Mouse (Mus musculus) fibroblast of lung, adult 2 months (primary cell): ENCODE data around the gene Gucy2e.

Experiments
- DNase-seq: peaks from one replicate; pipeline ENCODE4 v3.0.0-alpha.2; 2011; ENCODE audit warnings: low read depth

The Gucy2e gene

DNA sequence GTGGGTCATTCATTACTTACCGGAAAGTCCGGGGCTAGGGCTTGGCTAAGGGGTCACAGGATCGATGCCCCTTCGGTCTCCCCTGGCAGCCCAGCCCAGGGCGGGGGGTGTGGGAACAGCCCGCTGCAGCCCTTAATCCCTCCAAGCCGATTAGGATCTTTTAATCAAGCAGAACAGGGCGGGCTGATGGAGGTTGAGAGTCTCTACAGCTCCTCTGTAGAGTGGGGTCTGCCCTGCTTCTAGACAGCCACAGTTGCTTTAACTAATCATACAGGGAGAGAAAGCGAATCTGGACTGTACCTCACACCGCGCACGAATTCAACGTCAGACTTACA, at the start of gene Gucy2e:
TSS of gene Gucy2e (minus strand) at position 111 of the 335 bp plus-strand sequence.
- DNase-seq = no peak

DNA sequence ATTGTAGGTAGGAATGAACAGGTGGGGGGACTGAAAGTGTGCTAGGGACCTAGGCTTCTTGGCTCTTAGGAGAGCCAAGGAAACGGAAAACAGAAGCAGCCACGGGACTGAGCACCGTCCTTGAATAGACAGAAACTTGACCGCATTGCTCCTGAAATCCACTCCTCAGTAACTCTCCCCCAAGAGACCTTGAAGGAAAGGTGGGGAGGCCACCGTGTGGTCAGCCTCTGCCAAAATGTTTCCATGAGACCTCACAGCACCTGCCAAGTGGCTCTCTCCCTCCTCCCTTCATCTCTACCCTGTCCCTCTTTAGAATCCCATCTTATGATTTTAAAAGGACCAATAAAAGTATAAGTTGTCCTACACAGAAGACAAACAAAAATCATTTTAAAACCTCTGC, 40.4 kb upstream of the Gucy2e start:
- no peak for DNase-seq

DNA sequence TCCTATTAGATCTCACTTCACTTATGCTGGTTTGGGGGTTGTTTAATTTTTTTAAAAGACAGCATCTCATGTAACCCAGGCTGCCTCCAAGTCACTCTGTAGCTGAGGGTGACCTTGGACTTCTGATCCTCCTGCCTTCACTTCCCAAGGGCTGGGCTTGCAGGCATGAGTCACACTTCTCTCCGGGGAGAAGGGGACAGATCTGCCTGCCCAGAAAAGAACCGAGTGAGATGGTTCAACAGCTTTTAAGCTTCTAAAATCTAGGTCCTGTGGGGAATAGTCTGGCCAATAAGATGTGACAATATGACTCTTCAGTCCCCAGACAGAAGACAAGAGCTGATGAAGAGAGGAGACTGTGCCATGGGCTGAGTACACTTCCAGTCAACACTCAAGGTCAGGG, 39.2 kb upstream of the Gucy2e start:
- DNase-seq = no peak

DNA sequence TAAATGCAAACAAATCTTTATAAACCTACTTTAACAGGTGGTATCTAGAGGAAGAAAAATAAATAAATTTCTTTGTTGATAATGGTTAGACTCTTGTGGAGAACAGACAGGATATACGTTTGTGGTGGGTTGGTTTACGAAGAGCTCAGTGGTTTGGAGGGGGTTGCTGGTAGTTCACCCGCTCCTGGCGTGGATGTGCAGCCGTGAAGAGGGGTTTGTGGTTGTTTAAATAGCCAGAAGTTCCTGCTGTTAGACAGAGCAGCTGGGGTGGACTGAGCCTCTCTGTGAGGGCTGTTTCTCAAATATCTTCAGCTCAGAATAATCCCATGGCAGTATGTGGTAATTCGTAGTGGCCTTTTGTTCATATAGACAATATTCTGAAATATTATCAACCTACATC, 38.8 kb upstream of the Gucy2e start:
- DNase-seq = no peak

DNA sequence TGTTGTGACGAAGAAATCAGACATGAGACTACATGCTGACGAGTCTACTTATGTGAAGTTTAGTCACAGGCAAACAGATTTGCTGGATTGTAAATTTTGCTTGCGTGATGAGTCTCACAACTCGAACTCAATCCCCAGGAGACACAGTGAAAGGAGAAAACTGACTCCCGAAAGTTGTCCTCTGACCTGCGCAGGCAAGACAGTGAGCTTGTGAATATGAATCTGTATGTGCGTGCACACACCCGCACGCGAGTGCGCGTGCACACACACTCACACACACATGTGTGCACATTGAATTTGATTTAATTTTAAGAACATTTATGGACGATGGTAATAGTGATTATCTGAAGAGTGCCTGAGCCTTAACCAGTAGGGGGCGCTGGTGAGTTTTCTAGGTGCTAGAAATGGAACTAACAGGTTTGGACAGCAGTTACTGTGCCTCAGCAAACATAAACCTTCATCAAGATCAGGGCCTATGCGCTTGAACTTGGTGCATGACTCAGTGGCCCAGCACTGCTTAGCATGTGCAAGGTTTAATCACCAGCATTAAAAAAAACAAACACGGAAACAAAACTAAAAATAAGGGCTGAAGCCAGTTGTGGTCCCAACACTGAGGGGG, 35.4 kb upstream of the Gucy2e start:
- no peak for DNase-seq

DNA sequence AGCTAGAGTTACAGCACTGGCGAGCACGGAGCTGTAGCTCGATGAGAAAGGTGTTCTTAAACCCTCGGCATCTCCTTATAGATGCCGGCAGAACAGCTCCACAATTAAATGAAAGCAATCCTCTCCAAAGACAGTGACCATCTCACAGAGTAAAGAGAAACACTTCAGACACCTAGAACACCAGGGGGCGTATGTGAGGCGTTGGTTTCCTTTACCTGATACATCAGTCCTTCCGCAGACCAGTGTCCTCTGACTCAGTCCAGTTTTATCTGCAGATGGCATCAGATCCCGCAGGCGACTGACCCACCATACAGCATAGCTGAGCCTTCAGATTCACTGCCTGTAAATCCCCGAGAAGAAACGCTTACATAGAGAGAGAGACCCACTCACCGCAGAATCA, 32.7 kb upstream of the Gucy2e start:
- DNase-seq = no peak

DNA sequence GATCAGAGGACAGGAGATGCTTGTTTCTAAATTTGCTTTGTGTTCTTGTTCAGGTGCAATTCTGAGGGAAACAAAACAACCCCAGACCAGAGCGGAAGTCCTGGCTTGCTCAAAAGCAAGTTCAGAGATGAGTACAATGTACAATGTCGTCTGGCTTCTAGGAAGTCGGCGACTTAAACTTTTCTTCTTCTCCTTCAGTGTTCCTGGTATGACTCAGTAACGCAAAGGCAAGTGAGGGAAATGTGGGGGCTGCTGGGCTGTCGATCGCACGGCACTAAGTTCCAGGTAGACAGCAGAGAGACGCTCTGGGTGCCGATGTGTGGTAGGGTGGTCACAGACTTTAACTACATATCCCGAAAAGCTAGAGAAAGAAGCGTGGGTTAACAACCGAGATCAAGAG, 31.3 kb upstream of the Gucy2e start:
- DNase-seq = no peak

DNA sequence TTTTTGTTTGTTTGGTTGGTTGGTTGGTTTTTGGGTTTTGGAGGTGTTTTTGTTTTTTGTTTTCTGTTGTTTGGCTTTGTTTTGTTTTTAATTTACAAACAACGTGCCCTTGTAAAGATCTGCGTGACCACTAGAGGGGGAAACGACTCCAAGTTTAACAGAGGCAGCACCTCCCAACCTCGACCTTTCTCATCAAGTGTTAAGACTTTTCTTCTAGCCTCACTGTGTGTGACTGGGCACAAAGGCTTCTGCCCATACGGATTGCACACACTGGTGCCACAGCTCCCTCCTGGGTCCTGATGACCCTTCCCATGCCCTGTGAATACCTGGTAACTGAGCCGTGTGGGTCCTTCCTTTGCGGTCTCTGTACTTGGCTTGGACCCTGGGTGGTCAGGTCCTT, 30.5 kb upstream of the Gucy2e start:
- no peak for DNase-seq

DNA sequence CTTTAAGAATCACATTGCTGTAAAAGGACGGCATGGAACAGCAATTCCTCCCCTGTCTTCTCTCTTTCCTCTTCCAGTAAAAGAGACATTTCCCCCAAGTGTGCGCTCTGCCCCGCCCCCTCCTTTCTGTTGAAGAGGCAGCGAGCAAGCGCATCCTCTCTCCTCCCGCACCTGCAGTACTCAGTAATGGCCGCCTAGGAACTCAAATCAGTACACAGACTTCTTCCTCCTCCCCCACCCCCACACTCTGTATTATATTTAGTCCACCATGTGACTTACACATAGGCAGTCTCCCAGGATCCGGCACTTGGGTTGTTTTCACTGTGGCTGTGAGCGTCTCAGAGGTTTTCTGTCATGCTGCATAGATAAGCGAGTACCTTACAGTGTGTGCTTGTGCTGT, 29.4 kb upstream of the Gucy2e start:
- DNase-seq = no peak

DNA sequence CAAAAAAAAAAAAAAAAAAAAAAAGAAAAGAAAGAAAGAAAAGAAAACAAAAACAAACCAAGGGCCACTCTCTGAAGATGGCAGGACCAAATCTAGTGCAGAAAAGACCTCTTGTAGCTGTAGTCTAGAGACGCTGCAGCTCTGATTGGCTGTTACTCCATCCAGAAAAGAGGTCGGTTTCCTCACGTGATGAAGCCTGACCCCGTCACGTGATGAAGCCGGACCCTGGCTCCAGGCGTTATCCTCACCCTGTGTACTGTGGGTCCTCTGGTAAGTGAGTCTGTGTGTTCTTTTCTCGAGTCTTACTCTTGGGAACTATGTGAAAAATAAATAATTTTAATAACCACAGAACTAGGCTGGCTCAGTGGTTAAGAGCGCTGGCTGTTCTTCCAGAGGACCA, 28.6 kb upstream of the Gucy2e start:
- no peak for DNase-seq

DNA sequence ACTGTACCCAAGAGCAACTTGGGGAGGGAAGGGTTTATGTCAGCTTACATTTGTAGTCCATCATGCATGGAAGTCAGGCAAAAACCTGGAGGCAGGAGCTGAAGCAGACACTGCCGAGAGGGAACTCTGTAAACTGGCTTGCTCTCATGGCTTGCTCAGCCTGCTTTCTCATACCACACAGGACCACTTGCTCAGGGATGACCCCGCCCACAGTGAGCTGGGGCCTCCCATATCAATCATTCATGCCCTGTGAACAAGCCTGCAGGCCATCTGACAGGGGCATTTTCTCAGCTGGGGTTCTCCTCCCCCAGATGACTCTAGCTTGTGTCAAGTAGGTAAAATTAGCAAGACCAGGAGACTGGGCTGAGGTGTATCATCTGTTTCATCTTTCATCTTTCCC, 27.4 kb upstream of the Gucy2e start:
- no peak for DNase-seq

DNA sequence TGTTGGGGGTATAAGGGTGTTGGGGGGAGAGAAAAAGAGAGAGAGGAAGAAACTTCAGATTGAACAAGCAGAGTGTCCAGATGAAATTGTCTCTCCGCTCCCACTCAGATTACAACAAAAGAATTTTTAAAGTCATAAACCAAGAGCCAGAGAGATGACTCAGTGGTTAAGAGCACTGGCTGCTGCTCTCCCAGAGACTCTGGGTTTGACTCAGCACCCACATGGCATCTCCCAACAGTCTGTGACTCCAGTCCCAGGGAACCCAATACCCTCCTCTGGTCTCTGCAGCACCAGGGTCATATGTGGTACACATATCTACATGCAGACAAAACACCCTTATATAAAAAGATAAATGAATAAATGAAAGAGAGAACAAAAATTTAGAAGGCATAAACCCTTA, 23.3 kb upstream of the Gucy2e start:
- no peak for DNase-seq

DNA sequence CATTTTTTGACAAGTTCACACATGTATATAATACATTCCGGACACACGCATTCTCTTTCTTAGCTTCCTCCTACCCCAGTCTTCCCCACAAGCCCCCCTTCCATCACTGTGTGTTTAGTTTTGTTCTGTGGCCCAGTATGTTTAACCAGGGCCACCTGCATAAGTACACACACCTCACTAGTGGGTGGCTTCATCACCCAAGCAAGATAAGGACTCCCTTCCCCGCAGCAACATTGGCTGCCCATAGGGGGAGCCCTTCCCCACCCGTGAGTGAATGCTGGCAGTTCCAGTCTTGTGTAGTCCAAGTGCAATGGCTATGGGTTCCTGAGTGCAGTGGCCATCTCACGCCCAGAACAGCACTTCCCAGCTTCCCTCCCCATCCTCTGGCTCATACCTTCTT, 21.5 kb upstream of the Gucy2e start:
- DNase-seq = no peak

DNA sequence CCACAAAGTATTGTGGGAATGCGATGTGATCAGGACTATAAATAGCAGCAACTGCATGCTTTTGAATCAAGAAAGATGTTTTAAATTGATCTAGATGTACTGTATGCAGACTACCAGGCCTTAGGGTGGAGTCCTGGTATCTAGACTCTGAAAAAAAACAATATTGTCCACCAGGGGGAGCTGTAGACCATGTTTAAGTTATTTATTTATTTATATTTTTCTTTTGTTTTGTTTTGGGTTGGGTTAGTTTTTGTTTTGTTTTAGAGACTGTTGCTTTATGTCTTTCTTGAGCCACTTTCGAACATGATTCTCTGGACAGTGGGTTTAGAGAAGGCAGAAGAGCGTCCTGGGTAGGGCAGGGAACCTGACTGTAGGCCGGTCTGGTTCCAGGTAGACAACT, 21.0 kb upstream of the Gucy2e start:
- no peak for DNase-seq

DNA sequence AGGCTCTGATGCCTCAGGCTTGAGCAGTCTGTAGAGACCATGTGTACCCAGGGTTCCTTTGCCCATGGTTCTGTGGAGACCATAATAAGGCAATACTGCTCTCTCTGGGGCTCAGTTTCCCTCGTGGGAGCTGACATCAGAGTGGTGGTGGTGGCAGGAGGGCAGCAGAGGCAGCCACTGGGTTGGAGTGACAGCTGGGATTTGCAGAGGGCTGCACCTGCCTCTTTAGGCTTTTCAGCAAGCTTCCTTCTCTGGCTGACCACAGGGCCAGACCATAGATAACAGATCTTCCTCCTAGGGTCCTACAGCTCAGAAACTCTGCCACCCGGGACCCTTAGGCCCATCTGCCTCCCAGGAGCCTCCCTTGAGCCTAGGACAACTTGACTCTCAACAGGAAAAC, 20.2 kb upstream of the Gucy2e start:
- no peak for DNase-seq

DNA sequence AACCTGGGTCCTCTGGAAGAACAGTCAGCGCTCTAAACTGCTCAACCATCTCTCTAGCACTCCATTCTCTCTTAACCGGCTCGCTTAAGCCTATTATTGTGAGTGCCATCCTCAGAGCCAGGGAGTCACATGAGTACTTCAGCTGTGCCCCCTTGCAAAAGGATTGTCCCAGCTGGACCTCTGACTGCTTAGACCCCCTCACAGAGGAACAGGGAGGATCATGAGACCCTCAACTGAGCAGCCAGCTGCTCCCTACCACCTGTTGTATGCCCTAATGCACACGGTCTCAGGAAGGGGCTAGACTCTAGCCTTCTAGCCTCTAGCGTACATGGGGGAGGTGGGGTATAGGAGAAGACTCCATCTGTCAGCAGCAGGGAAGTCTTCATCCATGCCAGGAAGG, 18.0 kb upstream of the Gucy2e start:
- DNase-seq = no peak

DNA sequence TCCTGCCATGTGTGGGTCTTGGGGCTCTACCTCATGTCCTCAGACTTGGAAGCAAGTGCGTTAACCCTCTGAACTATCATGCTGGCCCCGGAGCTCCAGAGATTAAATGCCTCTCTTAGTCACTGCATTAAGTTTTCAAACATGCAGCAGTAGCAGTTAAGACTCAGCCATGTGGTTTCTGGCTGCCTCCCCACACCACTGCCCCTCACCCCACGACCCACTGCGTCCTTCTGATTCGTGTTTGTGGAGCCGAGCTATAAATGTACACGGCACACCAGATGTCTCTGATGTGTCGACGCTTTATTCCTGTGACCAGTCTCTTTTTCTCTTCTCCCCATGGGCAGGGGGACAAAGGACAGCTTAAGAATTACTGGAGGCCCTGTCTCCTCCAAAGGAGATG, 16.3 kb upstream of the Gucy2e start:
- DNase-seq = no peak

DNA sequence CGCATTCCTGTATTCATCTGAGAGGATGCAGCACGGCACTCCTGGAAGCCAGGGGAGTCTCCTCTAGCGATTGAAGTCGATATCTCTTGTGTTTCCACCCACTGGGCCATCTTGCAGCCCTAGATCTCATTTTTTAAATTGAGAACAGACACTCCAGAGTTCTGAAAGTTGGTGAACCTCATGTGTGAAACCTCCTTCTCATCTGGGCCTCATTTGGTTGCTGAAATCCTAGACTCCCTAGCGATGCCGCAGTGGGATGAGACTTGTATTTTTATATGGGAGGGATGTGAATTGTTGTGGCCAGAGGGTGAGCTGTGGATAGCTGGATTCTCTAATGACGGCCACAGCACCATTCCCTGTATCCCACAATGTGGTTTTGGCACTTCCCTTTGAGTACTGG, 15.1 kb upstream of the Gucy2e start:
- no peak for DNase-seq

DNA sequence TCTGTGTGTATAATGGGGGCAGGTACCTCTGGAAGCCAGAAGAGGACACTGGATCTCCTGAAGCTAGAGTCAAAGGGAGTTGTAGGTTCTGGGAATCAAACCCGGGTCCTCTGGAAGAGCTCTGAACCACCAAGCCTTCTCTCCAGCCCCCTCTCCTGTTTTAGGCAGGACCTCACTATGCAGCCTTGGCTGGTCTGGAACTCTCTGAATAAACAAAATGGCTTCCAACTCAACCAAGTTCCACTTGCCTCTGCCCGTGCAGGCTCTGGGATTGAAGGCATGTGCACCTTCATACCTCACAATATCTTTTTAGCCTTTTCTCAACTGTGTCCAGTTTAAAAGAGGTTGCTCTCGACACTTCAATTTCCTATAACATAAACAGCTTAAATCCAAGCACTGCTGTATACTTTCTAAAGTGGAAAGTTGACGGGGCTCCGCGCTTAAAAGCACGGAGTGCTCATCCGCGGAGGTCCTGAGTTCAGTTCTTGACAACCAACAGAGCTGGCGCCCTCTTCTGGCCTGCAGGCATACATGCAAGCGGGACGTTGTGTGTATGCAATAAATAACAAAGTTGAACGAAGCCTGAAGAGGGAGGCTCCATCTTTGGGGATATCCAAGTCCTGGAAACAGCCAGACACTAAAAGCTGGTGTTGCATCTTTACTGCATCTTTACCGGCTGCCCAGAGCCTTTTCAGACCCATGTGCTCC, 14.5 kb upstream of the Gucy2e start:
- DNase-seq = no peak

DNA sequence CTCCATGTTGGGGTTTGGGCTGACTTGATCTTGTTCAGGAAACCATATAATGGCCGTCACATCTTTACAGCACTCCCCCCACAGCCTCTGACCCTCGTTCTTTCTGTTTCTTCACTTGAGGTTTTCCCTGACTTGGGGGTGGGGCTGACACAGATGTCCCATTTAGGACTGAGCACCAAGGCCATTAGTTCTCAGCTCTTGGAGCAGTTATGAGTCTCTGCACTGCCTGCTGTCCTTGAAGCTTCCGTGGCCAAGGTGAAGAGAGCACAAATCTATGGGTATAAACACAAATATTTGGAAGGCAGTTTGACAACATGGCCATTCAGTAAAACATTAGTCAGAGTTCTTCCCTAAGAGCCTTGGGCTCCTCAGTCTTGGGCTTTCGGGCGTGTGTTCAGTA, 13.3 kb upstream of the Gucy2e start:
- no peak for DNase-seq

DNA sequence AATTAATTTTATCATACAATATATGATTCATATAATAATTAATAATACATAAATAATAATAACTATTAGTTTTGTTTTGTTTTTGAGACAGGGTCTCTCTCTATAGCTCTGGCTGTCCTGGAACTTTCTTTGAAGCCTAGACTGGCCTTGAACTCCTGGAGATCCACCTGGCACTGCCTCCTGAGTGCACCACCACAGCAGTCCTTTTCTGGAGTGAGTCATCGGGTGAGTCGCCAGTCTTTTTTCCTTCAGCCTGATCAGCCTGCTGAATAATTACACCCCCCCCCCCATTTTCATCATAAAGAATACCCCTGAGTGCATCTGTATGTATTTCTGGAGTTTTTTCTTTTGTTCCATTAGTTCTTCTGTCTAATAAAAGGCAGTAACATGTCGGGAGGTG, 12.3 kb upstream of the Gucy2e start:
- DNase-seq = no peak

DNA sequence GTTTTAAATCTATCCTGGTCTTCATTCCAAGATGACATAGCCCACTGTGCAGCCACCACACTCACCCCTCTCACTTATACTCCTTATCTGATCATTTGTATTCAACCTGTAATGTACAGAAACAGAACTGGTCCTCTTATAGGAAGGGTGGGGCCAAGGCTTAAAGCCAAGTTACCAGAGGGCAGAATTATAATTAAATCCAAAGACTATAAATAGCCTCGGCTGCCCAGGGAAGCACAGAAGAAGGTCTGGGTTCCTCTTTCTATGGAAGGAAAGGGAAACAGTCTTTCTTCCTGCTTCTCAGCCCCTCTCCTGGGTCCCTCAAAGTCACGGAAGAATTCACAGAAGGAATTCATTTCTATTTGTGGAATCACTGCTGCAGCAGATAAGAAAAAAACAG, 8.8 kb upstream of the Gucy2e start:
- DNase-seq = no peak

DNA sequence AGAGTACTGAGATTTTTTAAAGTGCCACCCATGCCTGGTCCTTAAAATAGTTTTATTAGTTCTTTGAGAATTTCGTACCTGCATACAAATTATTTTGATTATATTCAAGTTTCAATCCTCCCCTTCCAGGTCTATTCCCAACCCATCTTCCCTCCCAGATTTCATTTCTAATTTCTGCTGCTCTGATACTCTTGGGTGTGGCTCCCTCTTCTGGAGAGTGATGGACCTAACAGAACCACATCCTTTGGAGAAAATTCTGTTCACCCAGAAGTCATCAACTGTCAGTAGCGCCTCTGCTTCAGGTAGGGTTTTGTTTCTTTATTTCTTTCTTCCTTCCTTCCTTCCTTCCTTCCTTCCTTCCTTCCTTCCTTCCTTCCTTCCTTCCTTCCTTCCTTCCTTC, 8.1 kb upstream of the Gucy2e start:
- no peak for DNase-seq
